Mouse (Mus musculus) lung, postnatal 0 days (tissue): ENCODE measurements around the gene Memo1.

ENCODE experiments used
- CTCF ChIP-seq: IDR thresholded peaks from 2 replicates; pipeline ENCODE4 v1.5.1; 2016; ENCODE audit warnings: antibody characterized with exemption, mild to moderate bottlenecking
- EP300 ChIP-seq: IDR thresholded peaks from 2 replicates; pipeline ENCODE4 v1.6.1; 2016; ENCODE audit warnings: antibody characterized with exemption, mild to moderate bottlenecking, control low read depth

GRCm38 (mm10) chr17:74186197-74186596 is 109.1 kb downstream of the Memo1 start:
- TF ChIP-seq CTCF = no peak
- no peak for TF ChIP-seq EP300
